Mouse (Mus musculus): ENCODE data around the gene Ppp1r12c.

Ppp1r12c gene

GRCm38 (mm10) chr7:4501558-4502397, at the start of gene Ppp1r12c:
Gene Ppp1r12c, minus strand, starts transcription at chr7:4501680.
- WGBS = under 1% methylated on average over 62 of the region's 62 CpGs

GRCm38 (mm10) chr7:4547221-4547641, 45.8 kb upstream of the Ppp1r12c start, which contains the start of gene Syt5:
Gene Syt5, minus strand, starts transcription at chr7:4547541.
- 4% methylated on average over 33 of the region's 33 CpGs for WGBS

- 2% methylated on average over 26 of the region's 26 CpGs for WGBS
These were observed 45.2 kb upstream of the Ppp1r12c start for GRCm38 (mm10) chr7:4546591-4547131.

- 49% methylated on average over 15 of the region's 15 CpGs for WGBS
These were observed 44.6 kb upstream of the Ppp1r12c start for GRCm38 (mm10) chr7:4546050-4546449.

- WGBS = 45% methylated on average over 17 of the region's 17 CpGs
These were observed 40.5 kb upstream of the Ppp1r12c start for GRCm38 (mm10) chr7:4542013-4542412.

GRCm38 (mm10) chr7:4541344-4541743, 39.9 kb upstream of the Ppp1r12c start:
- 67% methylated on average over 5 of the region's 5 CpGs for WGBS

GRCm38 (mm10) chr7:4539019-4539418, 37.5 kb upstream of the Ppp1r12c start:
- 76% methylated on average over 2 of the region's 2 CpGs for WGBS

GRCm38 (mm10) chr7:4537181-4537580, 35.7 kb upstream of the Ppp1r12c start:
- WGBS = 58% methylated on average over 4 of the region's 4 CpGs

- 80% methylated on average over 4 of the region's 4 CpGs for WGBS
These were observed 34.9 kb upstream of the Ppp1r12c start for GRCm38 (mm10) chr7:4536369-4536768.

- whole genome bisulfite sequencing = 5% methylated on average over 28 of the region's 28 CpGs
These were observed 30.7 kb upstream of the Ppp1r12c start, which contains the start of gene Dnaaf3 for GRCm38 (mm10) chr7:4532005-4532729. Gene Dnaaf3, minus strand, starts transcription at chr7:4532453.

GRCm38 (mm10) chr7:4530166-4530565, 28.7 kb upstream of the Ppp1r12c start:
- WGBS = 82% methylated on average over 8 of the region's 8 CpGs

- 62% methylated on average over 18 of the region's 18 CpGs for WGBS
These were observed 25.8 kb upstream of the Ppp1r12c start for GRCm38 (mm10) chr7:4527302-4527689.

- WGBS = 28% methylated on average over 40 of the region's 40 CpGs
These were observed 25.1 kb upstream of the Ppp1r12c start for GRCm38 (mm10) chr7:4526341-4527301.

- WGBS = 69% methylated on average over 15 of the region's 15 CpGs
These were observed 22.9 kb upstream of the Ppp1r12c start, which contains the start of gene Tnni3 for GRCm38 (mm10) chr7:4524212-4524922. Gene Tnni3, minus strand, starts transcription at chr7:4524229.

GRCm38 (mm10) chr7:4523205-4524130, 22.0 kb upstream of the Ppp1r12c start:
- 94% methylated on average over 33 of the region's 33 CpGs for WGBS

GRCm38 (mm10) chr7:4522292-4522691, 20.8 kb upstream of the Ppp1r12c start:
- WGBS = 90% methylated on average over 6 of the region's 6 CpGs

GRCm38 (mm10) chr7:4521231-4522003, 19.9 kb upstream of the Ppp1r12c start:
- WGBS = 37% methylated on average over 32 of the region's 32 CpGs

GRCm38 (mm10) chr7:4518487-4518886, 17.0 kb upstream of the Ppp1r12c start:
- 77% methylated on average over 1 of the region's 1 CpGs for WGBS

Data from cerebral cortex, adult 2 months (tissue).